Mouse (Mus musculus) CH12.LX (cell line): ENCODE measurements around the gene Actr2. TPM values are rescaled to one million over a fixed set of nuclear protein-coding genes. Genes with fewer than 3 reads are reported as not detected.

Source experiments
- DNase-seq: peaks from one replicate; pipeline ENCODE4 v3.0.0-alpha.2; 2013; ENCODE audit errors: extremely low read depth
- H3K27ac ChIP-seq: 2 replicates; pipeline ENCODE4 v1.5.1; 2012; ENCODE audit warnings: low read depth, mild to moderate bottlenecking, control low read depth, moderate library complexity; ENCODE audit not compliant: insufficient read depth
- H3K27me3 ChIP-seq: replicated peaks from 2 replicates; pipeline ENCODE3; 2012; ENCODE audit warnings: inconsistent platforms
- H3K36me3 ChIP-seq, 2 experiments: replicated peaks in 1 of 2; 2 replicates each; pipeline versions ENCODE3 to v1.6.1; 2012; ENCODE audit warnings: inconsistent platforms in 1 of 2, low read length in 1 of 2, mild to moderate bottlenecking in 1 of 2, mixed read lengths in 1 of 2, moderate library complexity in 1 of 2; ENCODE audit not compliant: control insufficient read depth in 1 of 2, insufficient read depth in 1 of 2
- H3K4me1 ChIP-seq, 2 experiments: 2 replicates each; pipeline ENCODE4 v1.6.1; 2012; ENCODE audit warnings: inconsistent platforms in 1 of 2, moderate library complexity in 1 of 2; ENCODE audit not compliant: insufficient read depth in 2 of 2, control insufficient read depth in 1 of 2
- H3K4me2 ChIP-seq: 2 replicates; pipeline ENCODE4 v1.6.1; 2012; ENCODE audit warnings: low read depth, mild to moderate bottlenecking, control low read depth; ENCODE audit not compliant: poor library complexity, insufficient read depth, severe bottlenecking
- H3K4me3 ChIP-seq, 3 experiments: fragments of 150-350 bp in 1 of 3; sonication (generic) in 1 of 3; replicated peaks in 1 of 3; 2 replicates each; pipeline versions ENCODE3 to v1.5.1; 2011 to 2012; ENCODE audit warnings: low read depth in 2 of 3, low read length in 2 of 3, mild to moderate bottlenecking in 2 of 3, moderate library complexity in 2 of 3, control low read depth in 1 of 3, improper control_type of control experiment in 1 of 3, inconsistent platforms in 1 of 3, mixed read lengths in 1 of 3; ENCODE audit not compliant: poor library complexity in 1 of 3
- H3K79me2 ChIP-seq: replicated peaks from 2 replicates; pipeline ENCODE4 v1.6.1; 2012; ENCODE audit warnings: mild to moderate bottlenecking, moderate library complexity; ENCODE audit not compliant: control insufficient read depth, poor library complexity, insufficient read depth, severe bottlenecking; ENCODE audit errors: extremely low read depth
- H3K9ac ChIP-seq: 2 replicates; pipeline ENCODE4 v1.6.1; 2012; ENCODE audit warnings: low read depth, mild to moderate bottlenecking, control low read depth, moderate library complexity; ENCODE audit not compliant: insufficient read depth
- H3K9me3 ChIP-seq: replicated peaks from 2 replicates; pipeline ENCODE3; 2012; ENCODE audit warnings: low read length, inconsistent platforms, mixed read lengths
- CHD1 ChIP-seq: IDR thresholded peaks from 2 replicates; pipeline ENCODE4 v1.6.1; 2012; ENCODE audit warnings: low read depth, low read length, improper control_type of control experiment, inconsistent platforms
- E2F4 ChIP-seq: IDR thresholded peaks from 2 replicates; pipeline ENCODE4 v1.6.1; 2011; ENCODE audit warnings: low read depth, low read length, improper control_type of control experiment; ENCODE audit not compliant: insufficient replicate concordance
- IRF4 ChIP-seq: IDR thresholded peaks from 2 replicates; pipeline ENCODE4 v1.6.1; 2014; ENCODE audit warnings: low read depth, mild to moderate bottlenecking, inconsistent platforms, low read length, improper control_type of control experiment
- JUN ChIP-seq: IDR thresholded peaks from 2 replicates; pipeline ENCODE4 v1.6.1; 2011; ENCODE audit warnings: low read depth, mild to moderate bottlenecking, low read length, improper control_type of control experiment, moderate library complexity; ENCODE audit not compliant: insufficient read depth
- JUND ChIP-seq: conservative IDR thresholded peaks from 2 replicates; pipeline ENCODE4 v1.6.1; 2011; ENCODE audit warnings: low read depth, low read length, improper control_type of control experiment
- KAT2A ChIP-seq: IDR thresholded peaks from 2 replicates; pipeline ENCODE4 v1.6.1; 2012; ENCODE audit warnings: low read length, improper control_type of control experiment, inconsistent platforms; ENCODE audit not compliant: insufficient replicate concordance
- MAFK ChIP-seq: IDR thresholded peaks from 2 replicates; pipeline ENCODE4 v1.6.1; 2011; ENCODE audit warnings: low read length, improper control_type of control experiment; ENCODE audit not compliant: insufficient replicate concordance
- MAX ChIP-seq: IDR thresholded peaks from 2 replicates; pipeline ENCODE4 v1.6.1; 2011; ENCODE audit warnings: low read length, improper control_type of control experiment
- MXI1 ChIP-seq: IDR thresholded peaks from 2 replicates; pipeline ENCODE4 v1.6.1; 2011; ENCODE audit warnings: mild to moderate bottlenecking, low read depth, low read length, improper control_type of control experiment
- NELFE ChIP-seq: IDR thresholded peaks from 2 replicates; pipeline ENCODE4 v1.6.1; 2011; ENCODE audit warnings: low read depth, low read length, improper control_type of control experiment
- NRF1 ChIP-seq: IDR thresholded peaks from 2 replicates; pipeline ENCODE4 v1.6.1; 2014; ENCODE audit warnings: low read depth, mild to moderate bottlenecking, inconsistent platforms, low read length, improper control_type of control experiment, moderate library complexity
- PAX5 ChIP-seq: IDR thresholded peaks from 2 replicates; pipeline ENCODE4 v1.6.1; 2012; ENCODE audit warnings: low read length, inconsistent platforms, mixed read lengths
- POLR2AphosphoS2 ChIP-seq: IDR thresholded peaks from 2 replicates; pipeline ENCODE4 v1.6.1; 2011; ENCODE audit warnings: low read depth, low read length, improper control_type of control experiment
- RAD21 ChIP-seq: IDR thresholded peaks from 2 replicates; pipeline ENCODE4 v1.6.1; 2011; ENCODE audit warnings: low read depth, mild to moderate bottlenecking, low read length, improper control_type of control experiment, moderate library complexity
- RCOR1 ChIP-seq: conservative IDR thresholded peaks from 2 replicates; pipeline ENCODE4 v1.6.1; 2012; ENCODE audit warnings: low read depth, mild to moderate bottlenecking, inconsistent platforms, low read length, improper control_type of control experiment
- SIN3A ChIP-seq: IDR thresholded peaks from 2 replicates; pipeline ENCODE4 v1.6.1; 2012; ENCODE audit warnings: low read length, improper control_type of control experiment, inconsistent platforms
- TCF12 ChIP-seq: IDR thresholded peaks from 2 replicates; pipeline ENCODE4 v1.6.1; 2014; ENCODE audit warnings: low read depth, mild to moderate bottlenecking, inconsistent platforms, low read length, improper control_type of control experiment
- USF1 ChIP-seq: IDR thresholded peaks from 2 replicates; pipeline ENCODE4 v1.6.1; 2014; ENCODE audit warnings: low read depth, mild to moderate bottlenecking, inconsistent platforms, low read length, improper control_type of control experiment
- ZKSCAN1 ChIP-seq: IDR thresholded peaks from 2 replicates; pipeline ENCODE4 v1.6.1; 2012; ENCODE audit warnings: low read depth, inconsistent platforms, low read length, improper control_type of control experiment, borderline replicate concordance
- ZMIZ1 ChIP-seq: IDR thresholded peaks from 2 replicates; pipeline ENCODE4 v1.6.1; 2012; ENCODE audit warnings: low read depth, mild to moderate bottlenecking, inconsistent platforms, low read length, improper control_type of control experiment
- dilution Hi-C: fragments of 300-500 bp; cut with MboI; formaldehyde crosslinking; loops from 2 replicates; pipeline ENCODE4 v1.14.3; 2020; ENCODE audit warnings: low sequenced_read_pairs; ENCODE audit not compliant: extremely low pct_unique_long_range_greater_than_20kb, extremely low pct_ligation_motif_present
- in situ Hi-C: fragments of 300-500 bp; cut with MboI; formaldehyde crosslinking; loops from 3 replicates; pipeline ENCODE4 v1.14.3; 2019; ENCODE audit warnings: low sequenced_read_pairs, low pct_ligation_motif_present, low pct_unique_long_range_greater_than_20kb, mixed read lengths
- polyA plus RNA-seq: library from polyadenylated mRNA; unstranded; fragments of >175 nt; gene quantifications from 2 replicates; pipeline ENCODE4 v1.2.1, GENCODE M21; 2012; ENCODE audit warnings: low read depth; ENCODE audit not compliant: insufficient read length
- total RNA-seq, 2 experiments: library from RNA; depleted of rRNA; stranded (reverse); fragments of 300-350 nt in 1 of 2; fragments of >200 nt in 1 of 2; gene quantifications; 2 replicates each; pipeline ENCODE4 v1.2.3; 2012 to 2014

Gene Actr2
- total and polyA plus RNA-seq, 3 experiments = 141 to 327 (median 189) TPM

DNA sequence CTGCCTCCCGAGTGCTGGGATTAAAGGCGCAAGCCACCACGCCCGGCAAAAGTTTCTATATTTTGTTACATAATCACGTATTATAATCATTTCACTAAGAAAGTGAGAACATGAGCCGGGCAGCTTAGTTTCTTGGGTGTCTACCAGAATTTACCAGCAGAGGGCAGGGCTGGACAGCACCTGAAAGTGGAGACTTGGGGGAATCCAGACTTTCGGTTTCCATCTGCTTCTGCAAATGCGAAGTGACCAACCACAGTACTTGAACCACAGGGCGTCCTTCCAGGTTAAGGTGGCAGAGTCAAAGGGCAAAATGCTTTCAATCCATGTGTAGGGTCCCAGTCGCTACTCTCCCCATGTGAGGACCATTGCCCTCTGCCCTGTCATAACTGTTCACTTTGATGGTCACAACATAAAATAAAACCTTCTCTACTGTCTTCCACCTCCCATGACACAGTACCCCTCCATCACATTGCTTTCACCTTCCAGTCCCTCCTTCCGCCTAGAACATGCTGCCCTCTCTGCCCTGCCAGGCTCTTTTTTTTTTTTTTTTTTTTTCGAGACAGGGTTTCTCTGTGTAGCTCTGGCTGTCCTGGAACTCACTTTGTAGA lies 20.3 kb upstream of the Actr2 start (continued):
- TF ChIP-seq MAFK (0 out of 2 replicates have a peak, but pooled peaks have one; percentile 12), JUN (peak; percentile 33; the same call in 1 of the 2 replicates), IRF4 (peak; percentile 96), PAX5 (no peak), KAT2A (no peak), E2F4 (no peak)

GRCm38 (mm10) chr11:20126673-20127516 lies 14.2 kb upstream of the Actr2 start:
- H3K9me3 ChIP-seq = peaks cover 11% of the 10 kb centered on the region
- no peak overlapping the region for H3K4me3 ChIP-seq
- TF ChIP-seq MXI1 (no peak), RCOR1 (no peak), RAD21 (no peak), SIN3A (no peak), PAX5 (no peak), CHD1 (no peak), ZKSCAN1 (no peak), NRF1 (no peak), ZMIZ1 (no peak), USF1 (no peak), MAX (no peak), KAT2A (no peak), TCF12 (no peak), NELFE (no peak), POLR2AphosphoS2 (no peak), JUND (no peak), JUN (no peak)
- TF ChIP-seq, all 38 proteins: peak for 0
- no peak overlapping the region for H3K4me2 ChIP-seq
- in situ Hi-C loops = no loop called here
- H3K27ac ChIP-seq = no peak overlapping the region
- dilution Hi-C loops = no loop called here
- H3K27me3 ChIP-seq = peaks cover 4% of the 10 kb centered on the region
- H3K36me3 ChIP-seq = no peaks in the 10 kb centered on the region
- H3K4me1 ChIP-seq = no peaks in the 10 kb centered on the region
- H3K79me2 ChIP-seq = no peaks in the 10 kb centered on the region
- no peak for DNase-seq
- H3K9ac ChIP-seq = no peak overlapping the region
